Mouse (Mus musculus) heart, embryonic 12.5 days (tissue): ENCODE data around the gene Ypel5. TPM values are rescaled to one million over a fixed set of nuclear protein-coding genes. Genes with fewer than 3 reads are reported as not detected.

Source experiments
- ATAC-seq: fragments of 200-750 bp; cut with Nextera tagmentation; 2 replicates; pipeline ENCODE4 v1.8.0; 2017; ENCODE audit warnings: moderate TSS enrichment, moderate library complexity; ENCODE audit not compliant: insufficient number of reproducible peaks, low FRiP score
- H3K27ac ChIP-seq: fragments of 300-500 bp; sonication (generic); 2 replicates; pipeline ENCODE4 v1.5.1; 2016; ENCODE audit warnings: mild to moderate bottlenecking, moderate library complexity; ENCODE audit not compliant: poor library complexity, severe bottlenecking
- H3K27me3 ChIP-seq: fragments of 300-500 bp; sonication (generic); replicated peaks from 2 replicates; pipeline ENCODE4 v1.6.1; 2016; ENCODE audit warnings: mild to moderate bottlenecking, moderate library complexity
- H3K36me3 ChIP-seq: fragments of 300-500 bp; sonication (generic); 2 replicates; pipeline ENCODE4 v1.6.1; 2016; ENCODE audit warnings: mild to moderate bottlenecking, moderate library complexity
- H3K4me1 ChIP-seq: fragments of 300-500 bp; sonication (generic); replicated peaks from 2 replicates; pipeline ENCODE4 v1.6.1; 2016; ENCODE audit warnings: mild to moderate bottlenecking
- H3K4me2 ChIP-seq: fragments of 300-500 bp; sonication (generic); 2 replicates; pipeline ENCODE4 v1.6.1; 2016; ENCODE audit warnings: mild to moderate bottlenecking, moderate library complexity
- H3K4me3 ChIP-seq: fragments of 300-500 bp; sonication (generic); 2 replicates; pipeline ENCODE4 v1.5.1; 2016; ENCODE audit warnings: mild to moderate bottlenecking
- H3K9ac ChIP-seq: fragments of 300-500 bp; sonication (generic); 2 replicates; pipeline ENCODE4 v1.6.1; 2016; ENCODE audit warnings: mild to moderate bottlenecking, moderate library complexity
- H3K9me3 ChIP-seq: fragments of 300-500 bp; sonication (generic); replicated peaks from 2 replicates; pipeline ENCODE4 v1.6.1; 2016; ENCODE audit warnings: mild to moderate bottlenecking, moderate library complexity
- WGBS: fragments of 180-500 bp; shearing (Covaris S2); methylation state at CpG from one replicate; pipeline ENCODE4 v1.1.7; 2016; 5-methylcytosine and 5-hydroxymethylcytosine counted together
- polyA plus RNA-seq: library from polyadenylated mRNA; unstranded; fragments of >200 nt; fragmentation: Nextera tagmentation; extraction: Ambion mirVana; gene quantifications from 2 replicates; pipeline ENCODE4 v1.2.1, GENCODE M21; 2016

Ypel5 gene
- polyA plus RNA-seq, 1 experiment from 2014 or later, result 75.6 TPM

- peaks cover 22% of the 10 kb centered on the region for H3K4me1 ChIP-seq
- no peaks in the 10 kb centered on the region for H3K36me3 ChIP-seq
- ATAC-seq, result no peak
- H3K9me3 ChIP-seq, result no peaks in the 10 kb centered on the region
- no peak overlapping the region for H3K27ac ChIP-seq
- WGBS, result 58% methylated on average over 2 of the region's 2 CpGs
- 0 out of 2 replicates have a peak, but pooled peaks cover 2% of the 10 kb centered on the region for H3K27me3 ChIP-seq
- no peak overlapping the region for H3K9ac ChIP-seq
- H3K4me3 ChIP-seq, result no peak overlapping the region
- H3K4me2 ChIP-seq, result no peak overlapping the region
Observed at GRCm38 (mm10) chr17:72819714-72820113, 16.5 kb upstream of the Ypel5 start.

DNA sequence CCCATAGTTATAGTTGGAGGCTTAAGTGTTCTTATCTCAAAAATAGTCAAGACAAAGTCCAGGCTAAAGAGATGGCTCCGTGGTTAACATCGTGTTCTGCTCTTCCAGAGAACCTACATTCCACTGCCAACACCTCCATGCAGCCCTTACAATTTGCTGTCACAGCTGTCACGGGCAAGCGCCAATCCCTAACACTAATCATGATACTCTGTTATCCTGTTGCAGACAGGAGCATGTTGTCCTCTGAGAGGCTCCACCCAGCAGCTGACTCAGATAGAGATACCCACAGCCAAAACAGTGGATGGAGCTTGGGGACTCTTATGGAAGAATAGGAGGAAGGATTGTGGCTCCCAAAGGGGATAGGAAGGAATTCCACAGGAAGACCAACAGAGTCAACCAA, 15.8 kb upstream of the Ypel5 start:
- H3K4me2 ChIP-seq, result peak overlapping the region; percentile 12; the same call in 1 of the 2 replicates

DNA sequence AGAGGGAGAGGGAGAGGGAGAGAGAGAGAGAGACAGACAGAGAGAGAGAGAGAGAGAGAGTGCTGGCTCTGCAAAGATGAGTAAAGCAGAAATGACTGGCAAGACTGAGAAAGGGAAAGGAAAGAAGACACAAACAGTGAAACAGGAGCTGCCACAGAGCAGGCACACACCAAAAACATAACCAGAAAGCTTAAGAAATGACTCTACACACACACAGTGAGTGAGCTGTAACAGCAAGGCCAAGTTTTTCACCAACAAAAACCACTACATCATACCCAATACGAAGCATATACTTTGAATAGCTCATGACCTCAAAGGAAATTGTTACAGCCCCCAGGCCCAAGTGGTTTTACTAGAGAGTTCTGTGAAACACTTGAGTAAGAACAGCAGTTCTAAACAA, 14.3 kb upstream of the Ypel5 start:
- Histone ChIP-seq H3K4me3 (no peak overlapping the region), H3K9ac (no peak overlapping the region), H3K9me3 (no peaks in the 10 kb centered on the region), H3K4me2 (no peak overlapping the region), H3K27ac (no peak overlapping the region), H3K27me3 (no peaks in the 10 kb centered on the region), H3K36me3 (no peaks in the 10 kb centered on the region), H3K4me1 (peaks cover 22% of the 10 kb centered on the region)
- no peak for ATAC-seq
- WGBS, result 41% methylated on average over 1 of the region's 1 CpGs

More for the DNA sequence above, 15.8 kb upstream of the Ypel5 start:
- 0 out of 2 replicates have a peak overlapping the region, but pooled peaks have one; percentile 23 for H3K27ac ChIP-seq
- no peak overlapping the region for H3K9ac ChIP-seq
- H3K36me3 ChIP-seq, result no peaks in the 10 kb centered on the region
- no peak for ATAC-seq
- 6% methylated on average over 4 of the region's 4 CpGs for WGBS
- no peaks in the 10 kb centered on the region for H3K27me3 ChIP-seq
- H3K4me3 ChIP-seq, result no peak overlapping the region
- H3K4me1 ChIP-seq, result peaks cover 22% of the 10 kb centered on the region
- H3K9me3 ChIP-seq, result no peaks in the 10 kb centered on the region

DNA sequence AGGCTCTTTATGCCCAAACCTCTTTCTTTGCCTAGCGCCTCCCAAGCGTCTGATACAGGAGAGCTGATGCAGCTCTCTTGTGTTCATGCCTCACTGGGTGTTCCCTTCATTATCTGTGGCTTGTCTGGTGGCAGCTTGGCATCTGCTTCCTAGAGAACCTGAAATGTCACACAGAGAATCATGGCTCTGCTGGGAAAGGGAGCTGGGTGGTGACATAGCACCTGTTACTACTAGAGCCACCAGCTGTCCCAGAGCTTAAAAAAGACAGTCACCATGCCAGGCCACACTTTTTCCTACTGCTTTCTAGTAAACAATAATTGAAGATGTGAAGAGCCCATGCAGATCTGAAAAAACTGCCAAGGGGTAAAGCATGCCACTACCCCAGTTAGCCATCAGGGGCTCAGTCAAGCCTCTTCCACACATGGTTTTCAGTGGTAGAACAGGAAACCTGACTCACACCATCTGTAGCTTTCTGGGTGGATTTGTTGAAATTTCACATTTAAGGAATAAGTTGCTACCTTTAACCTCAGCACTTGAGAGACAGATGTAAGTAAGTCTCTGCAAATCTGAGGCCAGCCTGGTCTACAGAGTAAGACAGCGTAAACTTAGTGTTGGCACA, 9.2 kb upstream of the Ypel5 start:
- no peak for ATAC-seq
- H3K27me3 ChIP-seq, result no peaks in the 10 kb centered on the region
- H3K36me3 ChIP-seq, result no peaks in the 10 kb centered on the region
- 85% methylated on average over 3 of the region's 3 CpGs for WGBS
- H3K9ac ChIP-seq, result no peak overlapping the region
- H3K4me3 ChIP-seq, result no peak overlapping the region
- no peaks in the 10 kb centered on the region for H3K9me3 ChIP-seq
- peaks cover 15% of the 10 kb centered on the region for H3K4me1 ChIP-seq
- no peak overlapping the region for H3K4me2 ChIP-seq
- H3K27ac ChIP-seq, result no peak overlapping the region

GRCm38 (mm10) chr17:72828027-72828678, 8.1 kb upstream of the Ypel5 start:
- Histone ChIP-seq H3K9ac (no peak overlapping the region), H3K4me3 (no peak overlapping the region), H3K9me3 (no peaks in the 10 kb centered on the region), H3K4me1 (peaks cover 13% of the 10 kb centered on the region), H3K27me3 (no peaks in the 10 kb centered on the region), H3K27ac (peak overlapping the region; percentile 5; the same call in 1 of the 2 replicates), H3K36me3 (no peaks in the 10 kb centered on the region), H3K4me2 (no peak overlapping the region)
- ATAC-seq, result 0 out of 2 replicates have a peak, but pooled peaks have one; percentile 45
- WGBS, result 30% methylated on average over 3 of the region's 3 CpGs

DNA sequence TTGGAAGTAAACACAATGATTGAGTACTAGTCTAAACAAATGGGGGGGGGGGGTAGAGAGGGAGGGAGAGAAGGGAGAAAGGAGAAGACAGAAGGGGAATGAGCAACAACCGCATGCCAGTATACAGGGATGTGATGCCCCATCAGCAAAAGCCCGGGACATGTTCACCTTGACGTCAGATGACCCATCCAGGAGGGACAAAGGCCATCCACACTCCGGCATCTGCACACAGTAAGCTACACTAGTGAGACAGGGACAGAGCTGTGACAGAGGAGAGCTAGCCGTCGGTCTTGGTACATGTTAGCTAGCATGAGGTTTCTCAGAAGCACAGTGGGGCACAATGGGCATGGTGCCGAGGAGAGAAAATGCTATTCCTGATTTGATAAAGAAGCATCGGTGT, 7.6 kb upstream of the Ypel5 start:
- H3K9ac ChIP-seq, result no peak overlapping the region
- no peak for ATAC-seq
- WGBS, result 48% methylated on average over 8 of the region's 8 CpGs

DNA sequence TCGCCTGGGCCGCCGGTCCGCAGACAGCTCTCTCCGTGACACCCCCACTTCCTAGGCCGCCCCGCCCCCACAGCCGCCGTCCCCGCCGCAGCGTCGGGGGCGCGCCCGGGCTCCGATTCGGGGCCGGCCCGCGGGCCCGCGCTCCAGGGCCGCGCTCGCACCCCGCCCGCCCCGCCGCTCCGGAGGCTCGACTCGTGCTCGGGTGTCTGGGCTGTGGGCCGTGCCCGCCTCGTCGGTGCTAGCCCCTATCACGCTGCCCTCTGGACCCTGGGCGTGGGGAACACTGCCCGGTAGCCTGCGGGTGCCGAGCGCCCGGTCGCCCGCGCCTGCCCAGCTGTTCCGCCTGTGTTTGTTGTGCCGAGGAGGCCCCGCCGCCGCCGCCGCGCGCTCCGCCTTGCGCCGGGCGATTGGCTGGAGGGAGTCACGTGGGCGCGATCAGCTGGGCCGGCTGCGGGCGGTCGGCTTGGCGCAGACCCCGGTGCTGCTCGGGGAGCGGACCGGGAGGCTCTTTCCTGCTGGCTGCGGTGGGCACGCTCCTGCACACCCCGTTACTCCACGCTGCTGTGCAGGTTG, 973 bp downstream of the Ypel5 start:
- Histone ChIP-seq H3K9ac (peak overlapping the region; percentile 95), H3K4me1 (peaks cover 11% of the 10 kb centered on the region), H3K9me3 (no peaks in the 10 kb centered on the region), H3K4me3 (peak overlapping the region; percentile 81), H3K27ac (peak overlapping the region; percentile 96), H3K27me3 (no peaks in the 10 kb centered on the region), H3K4me2 (peak overlapping the region; percentile 70), H3K36me3 (no peaks in the 10 kb centered on the region; the same call in 1 of the 2 replicates)
- peak; percentile 81 for ATAC-seq
- WGBS, result 0% methylated on average over 53 of the region's 77 CpGs

More for the DNA sequence above, 7.6 kb upstream of the Ypel5 start:
- Histone ChIP-seq H3K4me2 (no peak overlapping the region), H3K4me3 (no peak overlapping the region), H3K9me3 (no peaks in the 10 kb centered on the region), H3K36me3 (no peaks in the 10 kb centered on the region), H3K27me3 (no peaks in the 10 kb centered on the region), H3K27ac (0 out of 2 replicates have a peak overlapping the region, but pooled peaks have one; percentile 5), H3K4me1 (peaks cover 13% of the 10 kb centered on the region)

DNA sequence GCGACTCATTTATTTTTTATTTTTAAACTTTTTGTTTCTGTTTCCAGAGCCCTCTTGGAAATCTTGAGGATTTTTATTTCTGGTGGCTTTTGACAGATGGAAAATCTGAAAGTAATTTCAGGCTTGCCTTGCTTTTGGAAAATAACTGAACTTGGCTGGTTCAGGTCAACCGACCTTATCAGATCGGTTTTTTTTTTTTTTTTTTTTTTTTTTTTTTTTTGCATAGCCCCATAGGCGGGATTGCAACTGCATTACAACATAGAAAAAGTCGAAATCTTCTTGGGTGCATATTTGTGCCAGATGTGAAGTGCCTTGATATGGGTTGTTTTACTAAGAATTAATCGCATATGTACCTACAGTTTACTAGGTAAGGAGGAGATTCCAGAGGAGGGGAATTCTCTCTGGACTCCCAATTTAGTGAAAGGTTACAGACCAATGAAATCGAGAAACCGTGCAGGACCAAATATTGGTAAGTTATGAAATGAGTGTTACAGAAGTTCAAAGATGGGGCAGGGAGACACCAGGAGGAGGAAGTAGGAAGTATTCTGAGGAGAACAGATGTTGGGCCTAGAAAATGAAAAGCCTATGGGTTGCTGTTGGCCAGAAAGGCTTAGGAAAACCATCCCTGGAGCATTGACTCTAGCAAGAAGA, 1.7 kb downstream of the Ypel5 start:
- Histone ChIP-seq H3K36me3 (peaks cover 1% of the 10 kb centered on the region; the same call in 1 of the 2 replicates), H3K9ac (peak overlapping the region; percentile 95), H3K9me3 (no peaks in the 10 kb centered on the region), H3K4me2 (peak overlapping the region; percentile 70), H3K27ac (peak overlapping the region; percentile 96), H3K4me1 (peaks cover 11% of the 10 kb centered on the region), H3K27me3 (no peaks in the 10 kb centered on the region), H3K4me3 (peak overlapping the region; percentile 81)
- 16% methylated on average over 8 of the region's 8 CpGs for WGBS
- no peak for ATAC-seq

- WGBS, result 78% methylated on average over 2 of the region's 2 CpGs
- H3K4me2 ChIP-seq, result no peak overlapping the region
Observed at GRCm38 (mm10) chr17:72839000-72839399, 2.7 kb downstream of the Ypel5 start.

DNA sequence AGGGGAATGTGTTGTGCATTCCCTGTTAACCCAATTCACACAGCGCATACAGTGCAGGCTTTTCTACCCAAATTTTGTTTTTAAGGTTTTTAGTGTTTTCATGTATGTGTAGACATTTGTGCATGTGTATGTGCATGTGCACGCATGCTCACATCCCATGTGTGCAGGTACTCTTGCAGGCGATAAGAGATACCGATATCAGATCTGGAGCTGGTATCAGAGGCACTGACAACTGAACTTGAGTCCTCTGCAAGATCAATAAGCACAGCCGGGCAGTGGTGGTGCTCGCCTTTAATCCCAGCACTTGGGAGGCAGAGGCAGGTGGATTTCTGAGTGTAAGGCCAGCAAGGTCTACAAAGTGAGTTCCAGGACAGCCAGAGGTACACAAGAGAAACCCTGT, 8.1 kb downstream of the Ypel5 start:
- Histone ChIP-seq H3K4me2 (no peak overlapping the region), H3K9ac (no peak overlapping the region), H3K4me1 (no peaks in the 10 kb centered on the region; the same call in 1 of the 2 replicates), H3K27ac (no peak overlapping the region), H3K9me3 (no peaks in the 10 kb centered on the region), H3K27me3 (no peaks in the 10 kb centered on the region), H3K36me3 (peaks cover 31% of the 10 kb centered on the region), H3K4me3 (no peak overlapping the region)
- 92% methylated on average over 6 of the region's 6 CpGs for WGBS
- no peak for ATAC-seq

More at GRCm38 (mm10) chr17:72839000-72839399, 2.7 kb downstream of the Ypel5 start:
- H3K27ac ChIP-seq, result no peak overlapping the region
- H3K4me1 ChIP-seq, result peaks cover 11% of the 10 kb centered on the region
- peaks cover 5% of the 10 kb centered on the region; the same call in 1 of the 2 replicates for H3K36me3 ChIP-seq
- no peak overlapping the region for H3K4me3 ChIP-seq
- ATAC-seq, result no peak
- no peaks in the 10 kb centered on the region for H3K9me3 ChIP-seq
- no peaks in the 10 kb centered on the region for H3K27me3 ChIP-seq
- H3K9ac ChIP-seq, result no peak overlapping the region
